Mouse (Mus musculus) liver, postnatal 0 days (tissue): ENCODE results near the gene Ing3.

Experiments
- CTCF ChIP-seq: sonication (generic); IDR thresholded peaks from 2 replicates; pipeline ENCODE4 v1.5.1; 2016; ENCODE audit warnings: antibody characterized with exemption, low read depth
- EP300 ChIP-seq: IDR thresholded peaks from 2 replicates; pipeline ENCODE4 v1.6.1; 2016; ENCODE audit warnings: antibody characterized with exemption, low read depth, mild to moderate bottlenecking

- no peak for TF ChIP-seq EP300
- no peak for TF ChIP-seq CTCF
These were observed 62.7 kb downstream of the Ing3 start for GRCm38 (mm10) chr6:22012099-22012498.
